Mouse (Mus musculus): ENCODE measurements around the gene Olfr769.
"Not testable (repeated sequence)": the region's sequence is repeated elsewhere in the genome, so short reads cannot be mapped to it uniquely, and the experiment has no call there.

Gene Olfr769

DNA sequence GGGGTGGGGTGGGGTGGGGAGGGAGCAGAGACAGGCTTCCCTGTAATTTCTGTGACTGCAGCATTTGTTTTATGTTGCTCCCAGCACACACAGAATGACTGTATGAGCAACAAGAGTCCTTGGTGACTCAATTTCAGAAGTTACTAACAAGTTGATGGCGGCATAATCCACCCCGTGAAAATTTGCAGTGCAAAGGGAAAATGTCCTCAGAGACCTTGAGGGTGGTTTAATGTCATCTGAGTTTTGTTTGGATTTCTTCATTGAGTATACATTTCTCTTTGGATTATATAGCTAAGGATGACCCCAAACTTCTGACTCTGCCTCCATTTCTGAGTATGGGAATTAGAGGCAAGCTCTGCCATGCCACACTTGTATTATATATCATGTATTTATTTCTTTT is at the start of gene Olfr769:
TSS of gene Olfr769 (minus strand) at position 101 of the 400 bp plus-strand sequence.
- no peak for DNase-seq

DNA sequence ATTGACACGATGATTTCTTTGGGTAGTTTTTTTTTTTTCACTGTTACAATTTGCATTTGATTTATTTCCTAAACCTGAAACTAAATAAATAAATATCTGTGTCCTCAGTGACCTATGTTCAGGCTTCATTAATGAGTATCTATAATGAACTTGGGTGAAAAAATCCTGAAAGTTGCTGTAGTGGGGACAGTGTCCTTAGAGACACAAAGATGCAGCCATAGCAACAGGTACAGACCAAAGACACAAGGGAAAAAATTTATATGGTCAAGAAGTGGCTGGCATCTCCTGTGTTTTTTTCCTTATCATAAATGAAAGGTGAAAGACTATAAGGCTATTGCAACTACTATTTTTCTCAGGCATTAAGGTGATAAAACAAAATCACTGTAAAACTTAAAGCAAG is 47.0 kb upstream of the Olfr769 start, which contains the start of gene Olfr771:
TSS of gene Olfr771 (minus strand) at position 101 of the 400 bp plus-strand sequence.
- no peak for DNase-seq

DNA sequence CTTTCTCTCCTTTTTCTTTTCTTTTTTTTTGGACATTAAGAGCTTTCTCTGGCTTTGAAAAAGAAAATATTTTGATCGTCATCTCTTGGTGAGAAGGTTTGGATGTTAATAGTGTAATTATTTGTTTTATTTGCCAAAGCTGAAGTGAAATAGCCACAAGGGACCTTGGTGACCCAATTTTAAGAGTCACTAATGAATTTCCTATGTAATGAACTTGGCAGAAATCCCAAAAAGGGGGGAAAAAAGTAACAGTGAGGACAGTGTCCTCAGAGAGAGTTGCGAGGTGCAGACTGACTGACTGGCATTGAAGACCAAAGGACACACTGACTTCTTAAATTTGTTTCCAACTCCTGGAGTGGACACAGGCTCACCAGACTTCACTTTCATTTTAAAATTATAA is 21.2 kb upstream of the Olfr769 start, which contains the start of gene Olfr770:
TSS of gene Olfr770 (minus strand) at position 101 of the 400 bp plus-strand sequence.
- DNase-seq = no peak

DNA sequence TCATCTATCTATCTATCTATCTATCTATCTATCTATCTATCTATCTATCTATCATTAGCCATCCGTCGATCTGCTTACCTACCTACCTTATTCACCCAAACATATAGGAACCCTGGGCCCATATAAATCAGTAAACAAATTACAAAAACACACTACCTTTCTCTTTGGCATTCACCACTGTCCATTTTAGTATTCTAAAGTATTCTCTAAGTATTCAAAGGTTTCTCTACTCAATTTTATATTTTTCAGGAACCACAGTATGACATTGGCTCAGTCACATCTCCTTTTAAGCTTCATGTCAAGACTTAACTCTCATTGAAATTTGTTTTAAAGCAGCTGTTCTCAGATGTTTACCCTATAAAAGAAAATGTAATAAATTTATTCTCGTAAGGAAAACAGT is 2.5 kb downstream of the Olfr769 start:
- DNase-seq = no peak

DNA sequence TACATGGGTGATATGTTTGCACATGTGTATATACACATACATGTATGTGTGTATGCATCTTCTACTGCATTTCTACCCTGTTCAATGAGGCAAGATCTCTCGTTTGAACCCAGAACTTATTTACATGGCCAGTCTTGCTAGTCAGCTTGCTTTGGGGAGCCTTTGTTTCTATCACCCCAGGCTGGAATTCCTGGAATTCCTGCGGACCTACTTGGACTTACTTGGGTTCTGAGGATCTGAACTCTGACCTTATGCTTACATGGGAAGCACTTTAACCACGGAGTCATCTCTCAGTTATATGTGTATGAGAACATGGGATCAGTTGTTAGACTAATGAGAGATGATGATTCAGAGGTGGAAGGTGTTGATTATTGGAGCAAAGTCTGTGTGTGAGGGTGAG is 16.4 kb downstream of the Olfr769 start:
- DNase-seq = no peak

DNA sequence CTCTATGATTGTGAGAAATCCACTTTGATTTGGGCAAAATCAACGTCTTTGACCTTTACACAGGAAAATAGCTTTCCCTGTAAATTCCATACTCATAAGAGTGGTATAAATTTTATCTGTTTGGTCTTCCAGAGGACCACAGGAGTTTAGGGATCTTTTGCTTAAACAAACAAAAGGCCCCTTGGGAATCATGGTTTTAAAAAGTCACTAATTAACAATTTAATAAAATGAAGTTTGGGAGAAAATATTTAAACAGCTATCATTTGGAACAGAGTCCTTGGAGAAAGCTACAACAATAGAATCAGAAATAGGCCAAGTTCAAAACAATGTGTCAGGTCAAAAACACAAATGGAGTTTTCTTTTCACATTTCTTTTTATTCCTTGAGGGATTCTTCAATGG is 18.4 kb downstream of the Olfr769 start, which contains the start of gene Olfr768:
TSS of gene Olfr768 (minus strand) at position 101 of the 400 bp plus-strand sequence.
- DNase-seq = no peak

DNA sequence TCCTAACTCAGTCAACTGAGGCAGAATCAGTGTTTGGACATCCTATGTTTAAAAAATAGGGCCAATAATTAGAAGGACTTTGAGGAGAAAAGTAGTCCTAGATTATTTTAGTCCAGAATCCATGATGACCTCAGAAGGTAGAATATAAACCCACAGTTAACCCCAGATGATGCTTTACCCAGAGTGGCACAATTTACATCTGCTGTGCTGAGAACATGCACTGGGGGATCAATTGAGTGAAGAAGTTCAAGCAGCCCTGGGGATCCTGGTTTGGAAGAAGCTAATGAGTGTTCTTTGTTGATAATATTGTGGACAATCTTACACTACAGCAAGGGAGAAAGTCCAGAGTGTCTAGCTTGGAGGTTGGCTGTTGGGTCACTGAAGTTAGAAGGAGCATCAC is 34.9 kb downstream of the Olfr769 start, which contains the start of gene Olfr767:
TSS of gene Olfr767 (minus strand) at position 101 of the 400 bp plus-strand sequence.
- not testable (repeated sequence) for DNase-seq

DNA sequence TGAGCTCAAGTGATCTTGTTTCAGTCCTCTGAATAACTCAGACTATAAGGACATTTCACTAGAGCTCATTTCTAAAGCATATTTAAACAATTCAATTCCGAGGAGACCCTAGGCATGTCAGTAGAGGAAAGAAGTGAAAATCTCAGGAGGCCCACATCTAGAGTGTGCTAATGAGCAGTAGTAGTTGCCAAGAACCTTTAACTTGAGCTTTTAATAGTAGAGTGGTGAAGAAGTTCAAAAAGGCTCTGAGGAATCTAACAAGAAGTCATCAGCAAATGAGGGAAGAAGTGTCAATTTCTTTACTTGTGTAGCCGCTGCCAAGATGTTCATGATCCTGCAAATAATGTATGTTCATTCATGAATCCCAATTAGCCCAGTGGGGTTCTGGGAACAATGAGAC is 48.8 kb downstream of the Olfr769 start, which contains the start of gene Olfr766-ps1:
TSS of gene Olfr766-ps1 (minus strand) at position 101 of the 400 bp plus-strand sequence.
- no peak for DNase-seq
